Mouse (Mus musculus) megakaryocyte, embryonic 14.5 days (primary cell): Measurements from ENCODE around the gene Akt2. TPM values are rescaled to one million over a fixed set of nuclear protein-coding genes. Genes with fewer than 3 reads are reported as not detected.
A peak's percentile ranks its signal among the peaks of the same experiment; 100 is the strongest.

Experiments
- H3K27me3 ChIP-seq: replicated peaks from 2 replicates; pipeline ENCODE3; 2012; ENCODE audit warnings: inconsistent platforms
- H3K36me3 ChIP-seq: replicated peaks from 2 replicates; pipeline ENCODE3; 2012; ENCODE audit warnings: low read length, inconsistent platforms, mixed read lengths
- H3K4me1 ChIP-seq: 2 replicates; pipeline ENCODE4 v1.6.1; 2012; ENCODE audit warnings: inconsistent platforms
- H3K4me3 ChIP-seq: replicated peaks from 2 replicates; pipeline ENCODE3; 2012; ENCODE audit warnings: moderate library complexity, mild to moderate bottlenecking, inconsistent platforms
- H3K9me3 ChIP-seq: 2 replicates; pipeline ENCODE4 v1.6.1; 2012; ENCODE audit warnings: inconsistent platforms
- FLI1 ChIP-seq: IDR thresholded peaks from 2 replicates; pipeline ENCODE4 v1.6.1; 2012; ENCODE audit warnings: low read length, inconsistent platforms, mixed read lengths
- GATA1 ChIP-seq: IDR thresholded peaks from 3 replicates; pipeline ENCODE4 v1.6.1; 2012; ENCODE audit warnings: mixed read lengths, low read length, inconsistent platforms, borderline replicate concordance
- polyA plus RNA-seq: library from polyadenylated mRNA; stranded (reverse); fragments of >175 nt; gene quantifications from 2 replicates; pipeline ENCODE4 v1.2.3, GENCODE M21; 2012; ENCODE audit warnings: low replicate concordance; ENCODE audit not compliant: insufficient read depth

Akt2 gene
- polyA plus RNA-seq, 1 experiment: 72.3 TPM

GRCm38 (mm10) chr7:27654607-27655276 is 63.4 kb downstream of the Akt2 start:
- no peaks in the 10 kb centered on the region for H3K9me3 ChIP-seq
- peaks cover 32% of the 10 kb centered on the region for H3K4me1 ChIP-seq
- TF ChIP-seq GATA1 (no peak), FLI1 (no peak)
- peaks cover 76% of the 10 kb centered on the region for H3K27me3 ChIP-seq
- no peak overlapping the region for H3K4me3 ChIP-seq
- no peaks in the 10 kb centered on the region for H3K36me3 ChIP-seq

- TF ChIP-seq GATA1: no peak
- TF ChIP-seq FLI1: no peak
- H3K4me1 ChIP-seq: peaks cover 28% of the 10 kb centered on the region
- H3K27me3 ChIP-seq: peaks cover 79% of the 10 kb centered on the region
- no peaks in the 10 kb centered on the region for H3K36me3 ChIP-seq
- no peak overlapping the region for H3K4me3 ChIP-seq
- H3K9me3 ChIP-seq: no peaks in the 10 kb centered on the region
Observed at GRCm38 (mm10) chr7:27655545-27655944, 64.2 kb downstream of the Akt2 start.

GRCm38 (mm10) chr7:27656600-27656999 is 65.2 kb downstream of the Akt2 start:
- no peak for TF ChIP-seq GATA1
- TF ChIP-seq FLI1: no peak
- Histone ChIP-seq H3K4me3 (no peak overlapping the region), H3K9me3 (no peaks in the 10 kb centered on the region), H3K4me1 (peaks cover 28% of the 10 kb centered on the region), H3K27me3 (peaks cover 82% of the 10 kb centered on the region), H3K36me3 (no peaks in the 10 kb centered on the region)

GRCm38 (mm10) chr7:27657824-27658395 is 66.6 kb downstream of the Akt2 start:
- no peaks in the 10 kb centered on the region for H3K36me3 ChIP-seq
- H3K4me3 ChIP-seq: peak overlapping the region; percentile 30
- H3K27me3 ChIP-seq: peaks cover 79% of the 10 kb centered on the region
- no peaks in the 10 kb centered on the region for H3K9me3 ChIP-seq
- peaks cover 28% of the 10 kb centered on the region for H3K4me1 ChIP-seq
- TF ChIP-seq GATA1 (no peak), FLI1 (no peak)

- Histone ChIP-seq H3K9me3 (no peaks in the 10 kb centered on the region), H3K4me1 (peaks cover 24% of the 10 kb centered on the region), H3K36me3 (no peaks in the 10 kb centered on the region), H3K4me3 (peak overlapping the region; percentile 59), H3K27me3 (peaks cover 74% of the 10 kb centered on the region)
- TF ChIP-seq FLI1 (no peak), GATA1 (no peak)
Observed at GRCm38 (mm10) chr7:27658712-27659663, 67.6 kb downstream of the Akt2 start.

GRCm38 (mm10) chr7:27662038-27662437 is 70.7 kb downstream of the Akt2 start:
- Histone ChIP-seq H3K9me3 (no peaks in the 10 kb centered on the region), H3K27me3 (peaks cover 58% of the 10 kb centered on the region), H3K4me1 (peaks cover 20% of the 10 kb centered on the region), H3K36me3 (peaks cover 3% of the 10 kb centered on the region), H3K4me3 (no peak overlapping the region)
- no peak for TF ChIP-seq FLI1
- TF ChIP-seq GATA1: no peak

- TF ChIP-seq GATA1: no peak
- H3K4me1 ChIP-seq: peaks cover 30% of the 10 kb centered on the region
Observed at GRCm38 (mm10) chr7:27673064-27673574, 81.8 kb downstream of the Akt2 start.

GRCm38 (mm10) chr7:27673575-27674131 is 82.3 kb downstream of the Akt2 start:
- Histone ChIP-seq H3K27me3 (peaks cover 9% of the 10 kb centered on the region), H3K9me3 (no peaks in the 10 kb centered on the region), H3K4me1 (peaks cover 30% of the 10 kb centered on the region), H3K4me3 (peak overlapping the region; percentile 94), H3K36me3 (peaks cover 12% of the 10 kb centered on the region)
- TF ChIP-seq GATA1: no peak
- TF ChIP-seq FLI1: no peak

More at GRCm38 (mm10) chr7:27673064-27673574, 81.8 kb downstream of the Akt2 start:
- H3K27me3 ChIP-seq: peaks cover 9% of the 10 kb centered on the region
- H3K36me3 ChIP-seq: peaks cover 16% of the 10 kb centered on the region
- H3K9me3 ChIP-seq: no peaks in the 10 kb centered on the region
- H3K4me3 ChIP-seq: peak overlapping the region; percentile 94

- TF ChIP-seq FLI1 (no peak), GATA1 (no peak)
- Histone ChIP-seq H3K27me3 (peaks cover 9% of the 10 kb centered on the region), H3K9me3 (no peaks in the 10 kb centered on the region), H3K4me1 (peaks cover 30% of the 10 kb centered on the region), H3K36me3 (peaks cover 12% of the 10 kb centered on the region), H3K4me3 (peak overlapping the region; percentile 94)
Observed at GRCm38 (mm10) chr7:27674195-27674521, 82.8 kb downstream of the Akt2 start.
